Mouse (Mus musculus) liver, embryonic 14.5 days (tissue): ENCODE results near the gene H6pd. TPM values are rescaled to one million over a fixed set of nuclear protein-coding genes. Genes with fewer than 3 reads are reported as not detected.

Experiments
- ATAC-seq: fragments of 200-750 bp; cut with Nextera tagmentation; 2 replicates; pipeline ENCODE4 v1.8.0; 2017; ENCODE audit warnings: moderate number of reproducible peaks, mild to moderate bottlenecking, moderate library complexity; ENCODE audit not compliant: insufficient read depth
- DNase-seq, 3 experiments: peaks; one replicate each; pipeline ENCODE4 v3.0.0-alpha.2; 2012 to 2013; ENCODE audit warnings: low read depth in 3 of 3, low spot score in 3 of 3
- H3K27ac ChIP-seq: fragments of 300-500 bp; sonication (generic); 2 replicates; pipeline ENCODE4 v1.5.1; 2014; ENCODE audit warnings: moderate library complexity, mild to moderate bottlenecking, control low read depth, inconsistent platforms
- H3K27me3 ChIP-seq: fragments of 300-500 bp; sonication (generic); 2 replicates; pipeline ENCODE4 v1.6.1; 2014; ENCODE audit warnings: mild to moderate bottlenecking, low read length, moderate library complexity; ENCODE audit not compliant: control insufficient read depth, insufficient read depth
- H3K36me3 ChIP-seq: fragments of 300-500 bp; sonication (generic); replicated peaks from 2 replicates; pipeline ENCODE4 v1.6.1; 2014; ENCODE audit warnings: low read depth; ENCODE audit not compliant: control insufficient read depth, insufficient read depth
- H3K4me1 ChIP-seq, 2 experiments: fragments of 200-500 bp in 1 of 2; fragments of 300-500 bp in 1 of 2; sonication (generic) in 1 of 2; replicated peaks; 2 replicates each; pipeline ENCODE4 v1.6.1; 2012 to 2014; ENCODE audit warnings: antibody characterized with exemption in 1 of 2, inconsistent platforms in 1 of 2, low read length in 1 of 2; ENCODE audit not compliant: control insufficient read depth in 2 of 2, insufficient read depth in 2 of 2
- H3K4me2 ChIP-seq: fragments of 300-500 bp; sonication (generic); 2 replicates; pipeline ENCODE4 v1.6.1; 2014; ENCODE audit warnings: low read depth, mild to moderate bottlenecking, control low read depth, moderate library complexity
- H3K4me3 ChIP-seq, 2 experiments: fragments of 200-500 bp in 1 of 2; fragments of 300-500 bp in 1 of 2; sonication (generic) in 1 of 2; 2 replicates each; pipeline ENCODE4 v1.5.1; 2012 to 2014; ENCODE audit warnings: low read depth in 2 of 2, low read length in 2 of 2, mild to moderate bottlenecking in 2 of 2, control low read depth in 1 of 2, inconsistent platforms in 1 of 2, moderate library complexity in 1 of 2; ENCODE audit not compliant: insufficient read depth in 1 of 2
- H3K9ac ChIP-seq: fragments of 300-500 bp; sonication (generic); replicated peaks from 2 replicates; pipeline ENCODE4 v1.6.1; 2014; ENCODE audit warnings: mild to moderate bottlenecking, control low read depth, moderate library complexity
- H3K9me3 ChIP-seq: fragments of 300-500 bp; sonication (generic); 2 replicates; pipeline ENCODE4 v1.6.1; 2016; ENCODE audit warnings: low read length, mixed read lengths; ENCODE audit not compliant: control insufficient read depth
- CTCF ChIP-seq: IDR thresholded peaks from 2 replicates; pipeline ENCODE4 v1.5.1; 2016; ENCODE audit warnings: antibody characterized with exemption, low read depth, control low read depth
- EP300 ChIP-seq: IDR thresholded peaks from 2 replicates; pipeline ENCODE4 v1.6.1; 2016; ENCODE audit warnings: antibody characterized with exemption, low read depth
- WGBS: fragments of 180-500 bp; shearing (Covaris S2); extraction: QIAGEN DNeasy Blood & Tissue Kit; methylation state at CpG from one replicate; pipeline ENCODE4 v1.1.7; 2014; ENCODE audit not compliant: insufficient replicate concordance; 5-methylcytosine and 5-hydroxymethylcytosine counted together
- polyA plus RNA-seq, 2 experiments: library from polyadenylated mRNA; depleted of rRNA in 1 of 2; stranded (reverse) in 1 of 2; unstranded in 1 of 2; fragments of >200 nt; fragmentation: Nextera tagmentation in 1 of 2; extraction: Ambion mirVana in 1 of 2; gene quantifications; 2 replicates each; pipeline versions ENCODE4 v1.2.1 to v1.2.3; 2012 to 2014

The H6pd gene
- polyA plus RNA-seq, 2 experiments, result 7.9 to 8.3 TPM

DNA sequence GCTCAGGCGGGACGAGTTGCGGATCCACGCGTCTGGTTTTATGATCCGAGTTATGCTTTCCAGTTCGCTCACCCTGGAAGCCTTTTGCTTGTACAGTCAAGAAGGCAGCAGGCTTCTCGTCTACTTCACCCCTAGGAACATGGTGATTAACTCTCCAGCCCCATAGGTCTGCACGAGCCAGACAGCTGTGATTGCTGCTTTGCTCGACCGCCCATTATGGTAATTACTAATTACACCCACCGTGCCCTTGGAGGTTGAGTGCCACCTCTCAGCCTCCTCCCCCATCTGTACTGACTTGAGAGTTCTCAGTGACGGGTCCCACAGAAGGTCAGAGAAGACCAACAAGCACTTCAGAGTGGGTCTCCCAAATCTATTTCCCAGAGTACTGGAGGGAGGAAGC is 59.1 kb downstream of the H6pd start:
- Histone ChIP-seq H3K4me1 (peaks cover 0 to 2% of the 10 kb centered on the region in 2 experiments; a peak in 1 of 4 replicates), H3K4me3 (no peak overlapping the region), H3K4me2 (no peak overlapping the region), H3K27ac (no peak overlapping the region), H3K27me3 (peaks cover 32% of the 10 kb centered on the region), H3K9ac (no peak overlapping the region), H3K9me3 (no peaks in the 10 kb centered on the region), H3K36me3 (no peaks in the 10 kb centered on the region)
- WGBS, result 71% methylated on average over 13 of the region's 13 CpGs
- ATAC-seq, result no peak
- no peak for TF ChIP-seq CTCF
- TF ChIP-seq EP300, result no peak
- no peak for DNase-seq

DNA sequence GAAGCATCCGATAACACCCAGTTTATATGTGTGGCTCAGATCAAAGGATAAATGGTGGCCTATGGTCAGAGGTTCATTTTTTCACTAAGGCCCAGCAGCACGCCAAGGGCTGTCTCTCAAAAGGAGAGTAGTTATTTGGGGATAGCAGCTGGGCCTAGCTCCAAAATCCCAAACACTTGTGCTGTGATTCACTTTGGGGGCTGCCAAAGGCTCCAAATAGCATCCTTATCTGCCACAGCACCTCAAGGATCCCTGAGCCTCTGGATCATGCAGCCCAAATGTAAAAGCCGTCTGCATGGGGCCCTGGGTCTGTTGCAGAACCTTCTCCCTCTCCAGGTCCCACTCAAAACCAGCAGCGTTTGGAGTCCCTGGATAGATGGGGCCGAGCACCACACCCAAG is 60.7 kb downstream of the H6pd start:
- DNase-seq (no peak), ATAC-seq (no peak)
- Histone ChIP-seq H3K4me1 (no peaks in the 10 kb centered on the region), H3K4me2 (no peak overlapping the region), H3K36me3 (no peaks in the 10 kb centered on the region), H3K4me3 (no peak overlapping the region), H3K27ac (no peak overlapping the region), H3K27me3 (peaks cover 16% of the 10 kb centered on the region), H3K9me3 (no peaks in the 10 kb centered on the region), H3K9ac (no peak overlapping the region)
- WGBS, result 56% methylated on average over 5 of the region's 5 CpGs
- TF ChIP-seq CTCF (no peak), EP300 (no peak)

DNA sequence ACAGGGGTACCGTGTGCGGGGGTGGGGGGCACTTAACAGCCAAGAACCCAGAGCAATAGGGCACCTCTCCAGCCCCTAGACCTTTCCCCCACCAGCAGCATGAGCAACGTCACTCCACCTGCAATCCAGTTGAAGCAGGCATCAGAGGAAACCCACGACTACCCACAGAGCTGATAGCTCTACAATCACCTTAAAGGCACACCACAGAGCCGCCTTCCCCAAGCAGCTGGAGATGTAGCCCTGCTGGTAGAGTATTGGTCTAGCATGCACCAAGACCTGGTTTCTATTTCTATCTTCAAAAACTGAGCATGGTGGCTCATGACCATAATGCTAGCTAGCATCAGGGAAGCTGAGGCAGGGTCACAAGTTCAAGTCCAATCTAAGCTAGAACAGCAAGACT is 61.4 kb downstream of the H6pd start:
- H3K9ac ChIP-seq, result no peak overlapping the region
- no peak for DNase-seq
- no peak for ATAC-seq
- WGBS, result 36% methylated on average over 5 of the region's 5 CpGs
- peaks cover 9% of the 10 kb centered on the region for H3K27me3 ChIP-seq
- H3K9me3 ChIP-seq, result no peaks in the 10 kb centered on the region
- no peak overlapping the region for H3K27ac ChIP-seq
- no peak overlapping the region for H3K4me2 ChIP-seq
- TF ChIP-seq CTCF (no peak), EP300 (no peak)
- no peaks in the 10 kb centered on the region for H3K36me3 ChIP-seq
- no peaks in the 10 kb centered on the region for H3K4me1 ChIP-seq
- H3K4me3 ChIP-seq, result no peak overlapping the region

- H3K36me3 ChIP-seq, result no peaks in the 10 kb centered on the region
- H3K27ac ChIP-seq, result no peak overlapping the region
- no peaks in the 10 kb centered on the region; the same call in 1 of the 2 replicates for H3K27me3 ChIP-seq
- no peaks in the 10 kb centered on the region for H3K4me1 ChIP-seq
- no peak for DNase-seq
- 60% methylated on average over 9 of the region's 9 CpGs for WGBS
- ATAC-seq, result no peak
- TF ChIP-seq EP300 (no peak), CTCF (no peak)
- H3K4me2 ChIP-seq, result no peak overlapping the region
- H3K9ac ChIP-seq, result no peak overlapping the region
- H3K4me3 ChIP-seq, result no peak overlapping the region
- H3K9me3 ChIP-seq, result no peaks in the 10 kb centered on the region
Observed at GRCm38 (mm10) chr4:149945194-149945593, 63.6 kb downstream of the H6pd start.

GRCm38 (mm10) chr4:149944214-149944613 is 64.6 kb downstream of the H6pd start:
- Histone ChIP-seq H3K4me3 (no peak overlapping the region), H3K36me3 (no peaks in the 10 kb centered on the region), H3K4me2 (no peak overlapping the region), H3K27ac (no peak overlapping the region), H3K9me3 (no peaks in the 10 kb centered on the region), H3K4me1 (no peaks in the 10 kb centered on the region), H3K27me3 (no peaks in the 10 kb centered on the region; the same call in 1 of the 2 replicates), H3K9ac (no peak overlapping the region)
- no peak for DNase-seq
- WGBS, result 39% methylated on average over 12 of the region's 12 CpGs
- no peak for ATAC-seq
- TF ChIP-seq CTCF, result no peak
- TF ChIP-seq EP300, result no peak
